Mouse (Mus musculus): ENCODE data around the gene Tmem52.

GRCm38 (mm10) chr4:155471406-155471805, 2.5 kb downstream of the Tmem52 start:
- no peak for TF ChIP-seq CTCF (IDR thresholded peaks at IDR 0.05; ENCODE audit: low read depth, low read length)
- no peak for TF ChIP-seq POLR2A (IDR thresholded peaks at IDR 0.05; ENCODE audit: borderline replicate concordance, low read depth, low read length)
